Mouse (Mus musculus) cerebellum, postnatal 10 days (tissue): ENCODE measurements around the gene Nxph1.

Source experiments
- DNase-seq, 2 experiments: peaks; one replicate each; pipeline ENCODE4 v3.0.0; 2021; ENCODE audit warnings: mixed read lengths in 2 of 2

Gene Nxph1

DNA sequence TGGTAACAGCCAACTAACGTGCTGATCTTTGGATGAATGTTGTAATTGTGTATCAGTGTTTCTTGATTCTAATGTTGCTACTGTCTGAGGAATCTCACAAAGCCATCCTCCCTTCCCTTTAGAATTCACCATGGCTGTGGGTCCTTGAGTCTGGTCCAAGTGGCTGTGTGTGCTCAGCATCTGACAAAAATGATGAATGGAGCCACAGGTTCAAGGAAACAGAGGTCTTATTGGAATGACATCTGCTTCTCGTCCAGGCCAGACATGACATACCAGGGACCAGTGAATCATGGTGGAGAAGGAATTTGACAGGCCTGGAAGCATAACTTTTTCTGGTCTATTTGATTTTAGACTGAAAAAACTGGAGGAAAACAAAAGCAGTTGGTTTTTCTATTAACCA is 22.3 kb downstream of the Nxph1 start:
- no peak for DNase-seq

DNA sequence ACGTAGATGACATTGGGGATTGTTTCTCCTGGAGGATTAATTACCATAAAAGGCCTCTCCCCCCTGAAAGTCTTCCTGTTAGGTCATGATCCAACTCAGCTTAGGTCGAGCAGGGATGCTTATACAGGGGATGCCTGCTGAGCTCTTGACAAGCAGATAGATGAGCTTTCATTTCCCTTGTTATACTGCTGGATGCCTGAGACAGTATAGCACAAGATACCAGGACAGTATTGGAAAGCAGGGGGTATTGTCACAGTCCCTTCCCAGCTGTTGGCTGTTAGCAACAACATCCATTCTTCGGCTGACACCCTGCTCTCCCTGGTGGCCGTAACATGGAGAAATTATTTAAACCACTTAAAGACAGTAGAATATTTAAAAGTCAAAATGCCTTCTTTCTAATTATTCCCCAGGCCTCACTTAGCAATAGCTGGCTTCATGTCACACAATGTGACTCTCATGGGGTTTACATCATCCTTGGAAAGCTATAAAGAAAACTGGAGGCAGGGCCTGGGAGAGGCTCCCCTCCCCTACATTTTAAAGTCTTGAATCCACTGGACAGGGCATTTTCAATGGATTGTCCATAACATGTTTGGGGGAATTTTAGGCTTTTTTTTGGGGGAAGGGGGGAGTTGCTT is 31.1 kb downstream of the Nxph1 start:
- DNase-seq = no peak

DNA sequence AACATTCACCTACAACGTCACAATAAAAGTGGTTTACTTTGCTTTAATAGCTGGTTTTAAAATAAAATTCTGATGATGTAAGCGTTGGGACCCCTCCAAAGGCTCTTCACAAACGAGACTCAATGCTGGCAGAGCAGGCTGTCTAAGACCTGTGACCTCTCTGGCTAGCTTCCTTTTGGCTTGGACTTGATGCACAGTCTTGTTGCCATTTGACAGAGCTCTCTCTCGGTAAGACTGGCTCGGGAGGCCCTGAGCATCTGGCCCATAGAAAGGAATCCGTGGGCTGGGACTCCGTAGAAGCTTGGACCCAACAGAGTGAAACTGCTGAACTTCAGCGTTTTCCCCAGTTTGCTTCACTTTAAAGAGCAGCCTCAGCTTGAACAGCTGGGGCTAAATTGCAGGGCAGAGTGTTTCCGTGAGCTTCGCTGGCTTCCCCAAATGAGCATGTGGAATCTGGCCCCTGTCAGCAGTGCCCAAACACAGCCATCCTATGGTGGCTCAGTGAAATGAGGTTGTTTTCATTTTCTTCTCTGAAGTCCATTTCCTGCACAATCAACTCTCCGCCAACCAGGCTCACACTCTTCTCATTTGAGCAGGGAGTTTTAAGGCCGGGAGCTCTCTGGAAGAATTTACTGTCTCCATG is 48.2 kb downstream of the Nxph1 start:
- DNase-seq = peak; percentile 78

DNA sequence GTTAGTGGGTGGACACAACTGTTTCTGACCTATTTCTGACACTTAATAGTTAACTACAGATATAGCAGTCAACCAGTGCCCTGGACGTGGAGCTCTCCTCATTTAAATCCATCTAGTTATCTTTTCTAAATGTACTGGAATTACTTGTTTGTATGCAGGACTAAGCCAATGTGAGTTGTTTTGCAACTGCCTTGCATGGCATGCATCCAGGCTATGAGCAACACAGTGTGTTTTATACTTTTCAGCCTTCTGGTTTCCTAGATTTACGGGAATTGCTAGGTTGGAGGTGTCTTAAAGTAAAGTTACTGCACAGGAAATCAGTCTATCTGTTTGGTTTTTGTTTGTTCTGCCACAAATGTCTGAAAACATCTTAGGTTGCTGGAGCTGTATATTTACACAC is 49.1 kb downstream of the Nxph1 start:
- DNase-seq = no peak

DNA sequence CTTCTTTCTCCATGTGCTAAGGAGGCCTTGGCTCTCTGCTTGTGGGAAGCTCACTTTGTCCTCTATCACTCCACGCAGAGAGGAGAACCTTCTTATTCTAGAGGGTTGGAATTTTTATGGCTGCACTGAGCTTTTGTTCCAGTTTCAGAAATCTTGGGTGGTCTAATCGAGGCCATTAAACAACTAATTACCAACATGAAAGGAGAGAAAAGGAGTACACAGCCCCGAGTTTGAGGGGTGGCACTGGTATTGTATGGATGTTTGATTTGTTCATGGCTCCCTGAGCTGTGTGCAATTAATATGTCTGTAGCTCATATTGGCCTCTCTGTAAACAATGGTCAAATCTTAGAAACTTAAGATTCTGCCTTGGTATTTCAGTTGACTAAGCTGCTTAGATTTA is 54.5 kb downstream of the Nxph1 start:
- no peak for DNase-seq

DNA sequence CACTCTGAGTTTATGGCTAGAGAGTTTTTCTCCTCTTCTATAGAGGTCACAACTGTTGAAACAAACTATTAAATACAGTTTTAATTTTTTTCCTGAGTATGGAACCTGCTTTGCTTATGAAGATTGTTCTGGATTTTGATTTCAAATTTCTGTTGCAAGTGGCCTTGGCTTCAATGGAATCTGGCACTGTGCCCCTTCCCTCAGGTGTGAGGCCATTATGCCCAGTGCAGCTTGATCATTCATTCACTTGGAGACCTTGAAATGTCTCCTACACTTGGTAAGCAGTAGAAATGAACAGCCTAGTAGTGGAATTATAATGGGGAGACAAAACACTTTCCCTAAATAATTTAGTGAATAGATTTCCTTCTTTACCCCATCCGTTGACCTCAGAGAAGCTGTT is 78.4 kb downstream of the Nxph1 start:
- DNase-seq = peak; percentile 70 to 73

DNA sequence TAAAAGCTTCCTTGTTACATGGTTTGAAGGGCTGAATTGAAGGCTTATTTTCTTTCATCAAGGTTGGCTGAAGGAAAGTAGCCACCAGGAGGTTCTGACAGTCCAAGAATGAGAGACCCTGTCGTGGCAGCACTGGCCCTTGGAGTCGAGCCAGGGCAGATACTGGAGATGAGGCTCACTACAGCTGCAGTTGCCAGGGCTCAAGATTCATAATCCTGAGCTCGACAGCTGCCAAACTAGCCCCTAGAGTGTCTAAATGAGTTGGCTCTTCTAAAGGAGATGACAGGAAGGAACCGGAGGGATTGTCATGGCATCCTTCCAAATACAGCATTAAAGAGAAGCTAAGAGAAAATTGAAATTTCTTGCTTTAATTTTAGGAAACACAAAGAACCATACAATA is 78.9 kb downstream of the Nxph1 start:
- peak; percentile 89 to 92 for DNase-seq

DNA sequence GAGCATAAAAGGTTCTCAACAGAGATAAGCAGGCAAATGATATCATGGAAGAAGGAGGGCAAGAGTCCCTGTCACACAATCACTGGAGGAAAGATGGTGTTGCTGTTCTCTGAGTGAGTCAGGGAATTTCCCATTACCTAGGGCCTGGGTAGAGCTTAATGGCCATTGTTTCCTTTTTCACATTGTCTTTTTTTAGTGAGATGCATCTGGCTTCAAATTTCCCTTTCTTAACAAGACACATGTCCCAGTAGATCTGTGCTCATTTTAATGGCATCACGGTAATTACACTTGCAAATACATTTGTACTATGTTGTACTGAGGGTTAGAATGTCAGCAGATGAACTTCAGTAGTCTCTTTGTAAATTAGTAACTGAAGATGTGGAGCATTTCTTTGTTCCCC is 80.3 kb downstream of the Nxph1 start:
- DNase-seq = no peak

DNA sequence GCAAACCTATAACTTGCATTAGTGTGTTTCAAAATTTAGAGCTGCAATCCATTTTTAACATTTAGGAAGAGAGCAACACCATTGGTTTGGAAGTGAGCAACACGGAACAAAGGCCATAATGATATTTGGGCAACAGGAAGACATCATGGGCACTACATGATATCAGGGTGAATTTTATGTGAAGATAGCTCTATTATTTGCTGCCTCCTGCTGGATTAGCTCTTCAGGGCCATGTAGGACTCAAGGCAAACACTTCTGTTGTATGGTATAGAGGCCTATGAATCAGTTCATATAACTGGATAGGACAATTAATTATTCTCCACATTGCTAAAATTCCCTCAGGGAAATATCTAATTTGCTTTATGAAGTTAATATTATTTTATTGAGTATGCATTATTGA is 91.1 kb downstream of the Nxph1 start:
- DNase-seq = no peak

DNA sequence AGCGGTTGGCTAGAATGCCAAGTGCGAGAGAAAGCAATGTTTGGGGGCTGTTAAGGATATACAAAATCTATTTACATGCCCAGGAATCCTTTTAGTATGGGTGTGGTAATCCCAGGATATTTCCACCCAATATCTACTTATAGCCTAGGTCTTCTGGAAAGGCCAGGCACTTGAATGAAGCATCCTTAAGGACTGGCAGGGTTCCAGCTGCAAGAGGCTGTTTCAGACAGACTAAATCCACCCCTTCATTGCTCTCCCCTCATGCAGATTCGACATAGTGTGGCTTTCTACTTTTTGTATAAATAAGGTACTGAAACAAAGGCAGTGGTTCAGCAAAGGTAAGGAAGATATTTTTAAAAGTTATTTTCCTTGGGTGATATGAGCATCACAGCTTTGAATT is 92.8 kb downstream of the Nxph1 start:
- peak; percentile 52 to 55 for DNase-seq

DNA sequence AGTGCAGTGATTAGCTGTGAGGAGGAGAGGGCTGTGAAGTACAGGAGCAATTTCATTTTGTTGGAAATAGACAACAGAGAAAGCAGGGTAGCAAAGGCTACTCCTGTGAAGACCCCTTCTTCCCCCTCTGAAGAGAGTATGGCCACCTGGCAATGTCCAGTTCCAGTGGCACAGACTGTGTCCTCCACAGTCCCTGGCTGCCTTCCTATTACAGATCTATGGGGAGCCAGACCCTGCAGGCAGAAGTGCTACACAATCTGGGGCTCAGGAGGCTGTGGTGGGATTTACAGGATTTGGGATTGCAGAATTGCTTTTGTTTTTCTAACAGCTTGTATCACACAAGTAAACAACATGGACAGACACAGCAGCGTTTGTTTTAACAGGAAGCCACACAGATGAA is 94.2 kb downstream of the Nxph1 start:
- peak; percentile 73 to 79 for DNase-seq

DNA sequence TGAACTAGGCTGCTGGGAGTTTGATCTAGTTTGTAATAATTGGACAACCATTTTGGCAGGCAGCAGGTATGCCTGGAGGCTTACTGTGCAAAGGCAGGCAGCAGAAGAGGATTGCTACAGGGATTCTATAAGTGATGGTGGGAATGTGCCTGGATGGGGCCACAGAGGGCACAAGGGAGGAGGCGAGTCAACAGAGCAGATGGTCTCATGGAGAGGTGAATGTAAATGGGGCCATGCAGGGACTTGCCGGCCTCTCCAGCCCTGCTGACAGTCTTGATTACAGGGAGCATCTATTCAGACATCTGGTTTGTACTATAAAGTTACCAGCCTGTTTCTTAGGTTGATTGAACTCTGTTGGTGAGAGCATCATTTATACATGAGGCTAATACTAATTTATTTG is 98.6 kb downstream of the Nxph1 start:
- peak in 1 of 2 experiments; percentile 59 for DNase-seq

DNA sequence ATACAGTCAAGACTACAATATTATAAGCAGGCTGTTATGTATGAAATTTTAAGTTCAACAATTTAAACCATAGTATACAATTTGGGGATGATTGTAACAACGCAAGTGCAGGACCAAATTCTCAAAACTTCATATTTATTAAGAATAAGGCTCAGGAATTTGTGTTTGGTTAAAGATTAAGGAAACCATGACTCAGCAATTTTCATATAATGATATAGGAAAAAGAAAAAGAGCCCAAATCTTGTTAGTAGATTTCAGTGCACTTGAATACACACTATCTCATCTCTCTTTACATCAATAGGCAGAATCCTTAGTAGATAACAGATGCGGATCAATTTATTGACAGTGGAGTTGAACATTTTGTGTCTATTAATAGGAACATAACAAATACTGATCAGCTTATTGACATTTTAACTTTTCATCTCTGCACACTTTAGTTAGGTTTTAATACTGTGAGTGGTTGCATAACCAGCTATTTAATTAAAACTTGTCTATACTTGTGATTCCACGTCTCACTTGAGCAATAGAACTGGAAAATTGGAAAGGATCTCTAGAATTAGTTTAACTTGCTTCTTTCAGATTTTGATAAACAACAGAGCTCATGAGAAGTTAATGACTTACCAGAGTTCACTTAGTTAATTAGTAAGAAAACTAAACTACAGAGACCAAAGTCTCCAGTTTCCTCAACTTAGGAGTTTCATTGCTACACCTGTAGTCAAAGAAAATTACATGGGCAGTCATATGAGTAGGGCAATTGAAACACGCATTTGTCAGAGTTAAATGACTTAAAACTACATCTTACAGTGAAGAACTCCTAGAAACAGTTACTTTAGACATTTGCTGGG is 113.3 kb downstream of the Nxph1 start:
- no peak for DNase-seq

DNA sequence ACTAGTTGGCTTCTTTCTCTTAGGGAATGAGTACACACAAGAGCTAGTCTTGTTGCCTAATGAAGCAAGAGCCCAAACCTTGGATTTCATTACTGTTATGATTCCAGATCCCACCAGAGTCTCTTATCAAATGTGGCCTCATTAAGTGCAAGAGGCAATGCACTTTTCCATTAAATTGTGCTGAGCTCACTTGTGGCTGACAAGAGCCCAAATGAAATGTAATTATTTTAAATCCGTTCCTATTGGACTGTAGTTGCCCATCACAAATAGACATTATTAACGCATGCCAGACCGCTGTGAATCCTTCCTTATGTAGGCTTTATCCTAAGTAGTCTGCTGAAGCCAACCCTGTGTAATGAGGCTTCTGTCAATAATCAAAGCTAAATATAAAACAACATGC is 118.2 kb downstream of the Nxph1 start:
- DNase-seq = no peak

DNA sequence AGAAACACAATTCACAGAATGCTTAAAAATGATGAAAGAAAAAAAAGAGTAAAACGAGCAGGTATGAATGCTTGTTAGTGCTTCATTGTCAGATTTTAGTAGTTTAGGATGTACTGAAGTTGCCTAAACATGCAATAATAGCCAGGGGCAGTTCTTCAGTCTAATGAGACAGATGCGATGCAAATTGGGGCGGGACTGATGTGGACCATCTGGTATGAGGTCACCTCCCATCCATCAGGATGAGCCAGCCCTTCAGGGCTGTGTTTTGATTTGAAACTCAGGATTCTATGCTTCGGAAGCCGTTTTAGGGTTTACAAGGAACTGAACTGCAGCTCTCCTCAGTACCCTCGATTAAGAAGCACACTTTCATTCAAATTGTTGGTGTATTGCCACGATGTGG is 121.7 kb downstream of the Nxph1 start:
- DNase-seq = peak in 1 of 2 experiments; percentile 7

DNA sequence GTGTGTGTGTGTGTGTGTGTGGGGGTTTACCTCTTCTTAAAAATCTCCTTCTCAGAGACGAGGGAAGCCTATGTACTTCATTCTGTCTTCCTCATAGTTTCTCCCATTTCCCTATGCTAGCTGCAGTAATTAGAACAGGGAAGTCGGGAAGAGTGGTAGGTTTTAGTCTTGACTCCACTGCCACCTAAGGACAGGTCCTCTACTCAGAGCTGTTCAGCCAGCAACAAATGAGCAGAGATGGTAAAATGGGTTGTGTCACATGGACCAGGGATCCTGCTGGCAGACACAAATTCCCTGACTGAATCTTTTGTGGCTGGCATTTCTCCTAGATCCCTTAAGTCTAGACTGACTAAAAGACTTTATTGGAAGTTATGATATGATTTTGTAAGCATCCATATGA is 128.2 kb downstream of the Nxph1 start:
- DNase-seq = peak; percentile 21 to 26

DNA sequence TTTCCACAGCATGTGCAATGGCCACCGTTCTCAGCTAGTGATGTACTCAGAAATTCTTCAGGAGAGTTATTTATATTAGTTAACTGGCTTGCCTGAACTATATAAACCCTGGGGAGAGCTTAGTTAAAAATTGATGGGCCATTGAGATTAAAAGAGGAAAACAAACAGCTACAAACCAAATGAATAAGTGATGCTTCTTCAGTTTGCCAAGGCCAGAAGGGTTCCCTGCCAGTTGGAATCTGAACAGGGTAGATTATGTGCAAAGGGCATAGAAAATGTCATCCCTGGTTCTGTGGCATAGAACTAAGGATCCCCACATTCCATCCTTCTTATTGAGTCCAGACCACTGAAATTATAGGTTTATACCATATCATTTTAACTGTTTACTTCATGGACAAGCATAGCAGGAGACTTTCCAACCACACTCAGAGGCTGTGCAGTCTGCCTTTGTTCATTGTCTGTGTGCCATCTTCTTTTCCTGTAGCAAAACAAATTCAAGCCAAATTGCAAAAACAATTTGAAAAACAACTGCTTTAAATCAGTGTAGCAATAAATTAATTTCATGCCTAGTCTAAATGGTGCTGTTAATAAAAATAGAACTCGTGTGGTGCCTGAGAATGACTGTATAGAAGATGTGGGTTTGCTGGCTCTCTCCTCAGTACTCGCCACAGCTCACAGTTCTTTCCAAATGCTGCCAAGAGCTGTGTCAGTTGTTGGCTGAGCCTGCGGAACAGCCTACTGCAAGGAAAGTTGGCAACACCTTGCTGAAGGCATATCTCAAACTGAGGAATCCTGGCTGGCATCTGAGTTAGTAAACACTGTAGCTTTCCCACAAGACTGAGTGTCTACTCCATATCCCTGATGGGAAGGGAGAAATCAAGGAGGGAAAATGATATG is 129.8 kb downstream of the Nxph1 start:
- peak; percentile 85 to 87 for DNase-seq

DNA sequence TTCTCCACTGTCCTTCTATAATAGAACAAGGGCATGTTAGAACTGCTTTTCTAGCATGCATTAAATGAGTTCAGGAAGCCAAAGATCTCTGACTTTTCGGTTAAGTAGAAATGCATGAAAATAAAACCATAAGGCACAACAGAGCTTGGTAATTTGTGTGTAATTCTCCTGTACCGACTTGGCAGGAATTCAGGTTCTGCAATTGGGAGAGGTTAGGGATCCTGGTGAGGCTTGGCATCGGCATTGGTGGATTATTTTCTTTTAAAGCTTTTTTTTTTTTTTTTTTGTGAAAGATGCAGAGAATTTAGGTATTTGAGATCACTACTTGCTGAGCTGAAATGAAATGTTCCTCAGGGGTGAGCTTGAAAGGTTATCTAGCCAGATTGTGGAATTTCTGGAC is 135.6 kb downstream of the Nxph1 start:
- peak; percentile 63 to 70 for DNase-seq

DNA sequence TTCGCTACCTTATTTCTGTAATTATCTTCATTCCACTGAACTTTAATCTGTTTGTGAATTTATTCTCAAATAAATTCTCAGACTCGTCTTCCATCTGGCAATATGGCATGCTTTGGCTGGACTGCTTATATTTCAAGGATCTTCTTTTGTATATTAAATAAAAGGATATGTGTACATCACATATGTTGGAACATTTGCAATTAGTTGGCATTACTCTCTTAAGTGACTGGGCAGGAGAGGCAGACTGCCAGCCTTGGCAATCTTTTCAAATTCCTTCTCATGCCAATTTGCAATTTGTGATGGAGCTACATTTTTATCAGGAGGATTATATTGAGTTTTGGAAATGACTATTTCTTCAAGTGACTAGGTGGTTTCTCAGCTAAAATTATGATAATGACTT is 149.1 kb downstream of the Nxph1 start:
- peak; percentile 59 to 68 for DNase-seq

DNA sequence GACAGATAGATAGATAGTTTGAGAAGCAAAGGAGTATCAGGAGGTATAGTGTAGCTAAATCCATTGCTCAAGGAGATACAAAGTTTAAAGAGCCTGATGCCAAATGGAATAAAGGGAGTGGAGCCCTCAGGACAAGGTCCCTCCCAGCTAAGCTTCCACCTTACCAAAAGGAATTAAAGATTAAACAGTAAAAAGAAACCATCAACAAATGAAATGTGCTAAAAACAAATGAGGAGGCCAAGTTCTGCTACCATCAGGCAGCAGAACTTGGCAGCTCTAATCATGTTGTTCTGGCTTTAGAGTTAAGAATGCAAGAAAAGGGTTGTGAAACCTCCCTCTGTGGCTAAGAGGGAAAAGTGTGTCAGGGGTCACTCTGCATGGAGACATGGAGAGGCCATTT is 159.1 kb downstream of the Nxph1 start:
- no peak for DNase-seq

DNA sequence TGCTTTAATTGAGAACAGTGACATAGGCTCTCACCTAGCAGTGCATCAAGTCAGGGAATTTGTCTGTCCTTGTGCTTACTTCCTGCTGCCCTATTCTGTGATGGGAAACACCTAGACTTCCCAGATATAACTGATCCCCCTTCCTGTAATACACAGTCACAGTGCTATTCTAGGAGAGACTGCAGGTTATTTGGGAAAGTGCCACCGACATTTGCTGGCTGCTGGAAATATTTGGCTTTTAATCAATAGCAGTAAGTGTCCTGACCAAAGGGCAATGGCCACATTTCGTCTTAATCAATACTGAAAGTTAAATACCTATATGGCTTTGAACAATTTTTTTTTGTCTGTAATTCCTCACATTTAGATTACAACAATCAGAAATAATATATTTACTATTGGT is 170.9 kb downstream of the Nxph1 start:
- peak; percentile 53 for DNase-seq

DNA sequence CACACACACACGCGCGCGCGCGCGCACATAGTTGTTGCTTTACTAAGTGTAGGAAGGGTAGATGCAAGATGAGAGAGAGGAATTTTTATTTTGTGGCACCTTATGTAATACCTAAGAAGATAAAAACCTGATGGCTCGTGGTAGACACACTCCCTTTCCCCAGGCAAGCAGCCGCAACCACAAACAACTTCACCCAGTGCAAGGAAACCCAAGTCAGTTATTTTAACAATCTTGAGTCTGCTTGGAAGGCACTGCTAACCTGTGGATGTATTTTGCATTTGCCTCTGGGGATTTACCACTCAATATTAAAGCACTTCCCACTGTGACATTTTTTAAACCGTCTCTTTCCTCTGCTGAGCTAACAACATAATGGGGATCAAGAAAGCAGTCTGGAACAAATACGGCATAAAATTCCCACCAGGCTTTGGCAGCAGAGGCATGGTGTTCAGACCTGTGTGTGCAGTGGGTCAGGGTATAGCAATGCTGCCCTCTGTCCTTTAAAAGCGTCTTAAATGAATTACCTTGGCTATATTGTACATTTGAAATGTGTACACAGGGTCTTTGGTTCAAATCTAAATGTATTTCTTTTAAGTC is 176.2 kb downstream of the Nxph1 start:
- DNase-seq = peak; percentile 21 to 45
